Mouse (Mus musculus): Measurements from ENCODE around the gene Ncf1. TPM values are rescaled to one million over a fixed set of nuclear protein-coding genes. Genes with fewer than 3 reads are reported as not detected.

Gene Ncf1
- total RNA-seq, 2 experiments from 2014 or later = 6.0 to 7.1 TPM

GRCm38 (mm10) chr5:134170167-134170566 is 59.3 kb downstream of the Ncf1 start:
- intact Hi-C loops (cut with DNase I) = no loop called here
- DNase-seq = no peak

Other genes with a start within 250 kb of the Ncf1 start
- 10 to 100 TPM; 21.8 to 22.3 TPM for gene Castor2, start 129.9 kb downstream of the Ncf1 start, total RNA-seq (2021)
- 10 to 100 TPM; 25.3 to 25.8 TPM for gene Rcc1l, start 52.9 kb downstream of the Ncf1 start, total RNA-seq (2021)
- gene Gtf2ird2, start 45.6 kb downstream of the Ncf1 start, total RNA-seq (2021) = 1 to 10 TPM; 6.6 to 8.6 TPM
- gene Gtf2i, start 85.1 kb upstream of the Ncf1 start, total RNA-seq (2021) = 100 to 1,000 TPM; 188 to 204 TPM
- gene Gtf2ird1, start 227.1 kb upstream of the Ncf1 start, total RNA-seq (2021) = 10 to 100 TPM; 28.6 to 30.9 TPM

All from heart, postnatal 14 days (tissue).